Mouse (Mus musculus) E14TG2a.4 (cell line): ENCODE measurements around the gene Methig1.

Experiments
- CTCF ChIP-seq: conservative IDR thresholded peaks from 2 replicates; pipeline ENCODE4 v1.5.1; 2014; ENCODE audit warnings: low read length
- POU5F1 ChIP-seq: IDR thresholded peaks from 2 replicates; pipeline ENCODE4 v1.6.1; 2014; ENCODE audit warnings: low read length, borderline replicate concordance

- TF ChIP-seq CTCF = no peak
- no peak for TF ChIP-seq POU5F1
Observed at GRCm38 (mm10) chr15:100391599-100391998, 38.6 kb downstream of the Methig1 start.
